Mouse (Mus musculus): ENCODE measurements around the gene Nos1.
A peak's percentile ranks its signal among the peaks of the same experiment; 100 is the strongest.

Nos1 gene

GRCm38 (mm10) chr5:117900921-117901705, 120.3 kb downstream of the Nos1 start:
- DNase-seq = no peak

DNA sequence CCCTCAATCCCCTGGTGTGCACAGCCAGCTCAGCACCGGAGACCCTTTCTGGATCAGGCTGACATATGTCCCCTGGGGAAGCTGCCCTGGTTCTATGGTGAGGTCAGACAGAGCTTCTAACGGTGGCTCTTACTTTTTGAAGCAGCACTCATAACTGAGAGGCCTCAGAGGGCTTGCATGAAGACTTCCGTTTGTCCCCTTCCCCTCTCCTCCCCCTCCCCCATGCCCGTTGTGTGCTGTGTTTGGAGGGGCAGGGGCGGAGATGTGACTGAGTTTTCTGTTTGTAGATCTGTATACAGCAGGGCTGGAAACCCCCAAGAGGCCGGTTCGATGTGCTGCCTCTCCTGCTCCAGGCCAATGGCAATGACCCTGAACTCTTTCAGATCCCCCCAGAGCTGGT, 122.7 kb downstream of the Nos1 start:
- no peak for DNase-seq

DNA sequence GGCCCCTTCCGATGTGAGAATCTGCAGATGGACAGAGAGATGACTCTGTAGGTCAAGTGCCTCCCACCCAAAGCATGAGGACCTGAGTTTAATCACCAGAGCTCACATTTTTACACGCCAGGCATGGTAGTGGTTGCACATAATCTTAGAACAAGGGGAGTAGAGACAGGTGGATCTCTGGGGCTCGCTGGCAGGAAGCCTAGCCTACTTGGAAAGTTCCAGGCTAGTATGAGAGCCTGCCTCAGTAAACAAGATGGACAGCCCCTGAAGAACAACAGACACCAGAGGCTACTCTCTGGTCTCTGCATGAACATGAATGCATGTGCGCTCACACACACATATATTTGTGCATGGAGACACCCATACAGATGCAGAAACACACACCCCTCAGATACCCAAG, 124.9 kb downstream of the Nos1 start:
- no peak for DNase-seq

DNA sequence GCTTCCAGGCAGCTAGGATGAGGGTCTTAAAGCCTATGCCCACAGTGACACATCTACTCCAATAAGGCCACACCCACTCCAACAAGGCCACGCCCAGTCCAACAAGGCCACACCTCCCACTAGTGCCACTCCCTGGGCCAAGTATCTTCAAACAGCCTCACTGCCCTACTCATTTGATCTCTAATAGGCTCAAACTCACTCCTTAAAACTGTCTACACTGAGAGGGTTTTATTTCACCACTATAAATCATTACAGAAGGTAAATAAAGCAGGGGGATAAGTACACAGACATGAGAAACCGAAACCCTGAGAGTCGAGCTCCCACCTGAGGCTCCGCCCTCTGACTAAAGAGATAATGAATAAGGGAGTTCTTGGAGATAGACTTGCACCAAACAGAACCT, 128.7 kb downstream of the Nos1 start:
- no peak for DNase-seq

- DNase-seq = no peak
These were observed 135.5 kb downstream of the Nos1 start for GRCm38 (mm10) chr5:117916349-117916748.

GRCm38 (mm10) chr5:117916906-117917305, 136.1 kb downstream of the Nos1 start:
- no peak for DNase-seq

DNA sequence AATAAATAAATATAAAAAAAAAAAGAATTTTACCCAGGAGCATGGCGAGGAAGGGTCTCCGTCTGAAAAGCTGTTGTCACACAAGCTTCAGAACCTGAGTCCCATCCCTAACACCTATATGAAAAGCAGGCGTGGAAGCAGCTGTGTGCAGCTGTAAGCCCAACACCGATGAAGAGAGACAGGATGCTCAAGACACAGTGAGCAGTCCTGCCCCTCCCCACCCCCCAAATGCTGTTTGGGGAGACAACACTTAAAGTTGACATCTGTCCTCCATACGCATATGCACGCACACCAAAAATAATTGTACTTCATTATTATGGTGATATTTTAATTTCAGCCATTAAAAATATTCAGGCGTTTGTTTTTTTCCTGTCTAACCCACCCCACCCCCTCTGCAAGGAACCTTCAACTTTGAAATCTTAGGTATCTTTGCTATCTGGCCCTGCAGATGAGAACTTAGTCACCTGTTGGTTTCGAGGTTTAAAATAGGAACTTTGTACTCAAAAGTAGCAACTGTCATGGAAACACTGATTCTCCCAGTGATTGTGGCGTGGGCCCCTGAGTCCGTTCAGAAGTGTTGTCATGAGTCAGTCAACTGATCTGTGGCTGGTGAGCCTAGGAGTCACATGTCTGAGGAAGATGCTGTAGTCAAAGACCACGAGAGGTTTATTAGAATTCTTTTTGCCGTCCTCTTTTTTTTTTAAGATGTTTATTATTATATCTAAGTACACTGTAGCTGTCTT, 141.1 kb downstream of the Nos1 start:
- no peak for DNase-seq

- no peak for DNase-seq
These were observed 142.9 kb downstream of the Nos1 start for GRCm38 (mm10) chr5:117923688-117924087.

GRCm38 (mm10) chr5:117928553-117928952, 147.7 kb downstream of the Nos1 start:
- no peak for DNase-seq

GRCm38 (mm10) chr5:117932222-117932621, 151.4 kb downstream of the Nos1 start:
- no peak for DNase-seq

DNA sequence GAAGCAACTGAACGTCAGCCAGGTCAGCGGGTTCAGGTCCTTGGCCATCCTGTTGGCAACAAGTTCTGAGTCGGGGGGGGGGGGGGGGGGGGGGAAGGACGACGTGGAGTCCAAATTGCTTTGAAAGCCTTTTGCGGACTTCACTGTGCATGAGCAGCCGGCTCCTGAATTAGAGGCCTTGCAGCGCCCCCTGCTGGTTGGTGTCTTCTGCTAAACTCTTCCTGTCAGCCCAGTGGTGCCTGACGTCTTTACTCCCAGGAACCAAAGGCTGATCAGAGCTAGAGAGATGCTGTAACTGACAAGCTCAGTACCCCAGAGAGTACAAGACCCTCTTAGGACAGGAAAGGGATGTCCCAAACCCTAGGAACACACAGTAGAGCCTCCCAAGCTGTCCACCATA, 152.0 kb downstream of the Nos1 start:
- DNase-seq = peak; percentile 78

- no peak for DNase-seq
These were observed 155.5 kb downstream of the Nos1 start for GRCm38 (mm10) chr5:117936346-117936745.

DNA sequence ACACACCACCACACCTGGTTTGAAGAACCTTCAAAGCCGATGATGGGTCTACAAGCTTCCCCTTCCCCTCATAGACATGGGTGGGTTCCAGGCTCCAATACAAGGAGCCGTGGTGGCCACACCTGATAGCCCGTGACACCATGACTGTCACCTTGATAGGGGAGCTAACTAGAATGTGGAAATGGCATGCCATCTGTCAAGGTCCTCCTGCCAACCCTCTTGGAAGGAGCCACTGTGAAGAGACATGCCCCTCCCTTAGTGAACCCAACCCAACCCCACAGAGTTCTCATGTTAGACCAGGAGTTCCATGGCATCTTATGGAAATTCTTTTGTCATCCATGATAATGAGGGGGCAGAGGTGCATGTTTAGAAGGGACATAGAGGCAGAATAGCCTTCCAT, 156.4 kb downstream of the Nos1 start:
- DNase-seq = no peak

DNA sequence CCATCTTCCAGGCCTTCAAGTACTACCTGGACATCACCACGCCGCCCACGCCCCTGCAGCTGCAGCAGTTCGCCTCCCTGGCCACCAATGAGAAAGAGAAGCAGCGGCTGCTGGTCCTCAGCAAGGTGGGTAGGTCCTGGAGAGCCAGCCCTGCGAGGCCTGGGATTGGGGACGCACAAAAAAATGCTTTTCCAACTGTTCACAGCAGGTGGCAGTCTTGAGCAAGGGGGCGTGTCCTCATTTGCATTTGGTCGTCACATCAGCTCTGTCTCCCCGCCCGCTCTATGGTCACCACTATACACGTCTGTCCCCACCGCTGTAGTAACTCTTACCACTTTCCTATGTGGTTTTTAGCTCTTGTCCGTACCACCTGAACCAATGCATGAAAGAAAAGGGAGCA, 157.3 kb downstream of the Nos1 start:
- peak; percentile 75 for DNase-seq

- DNase-seq = no peak
These were observed 158.6 kb downstream of the Nos1 start for GRCm38 (mm10) chr5:117939402-117939801.

GRCm38 (mm10) chr5:117941552-117941951, 160.7 kb downstream of the Nos1 start:
- DNase-seq = no peak

DNA sequence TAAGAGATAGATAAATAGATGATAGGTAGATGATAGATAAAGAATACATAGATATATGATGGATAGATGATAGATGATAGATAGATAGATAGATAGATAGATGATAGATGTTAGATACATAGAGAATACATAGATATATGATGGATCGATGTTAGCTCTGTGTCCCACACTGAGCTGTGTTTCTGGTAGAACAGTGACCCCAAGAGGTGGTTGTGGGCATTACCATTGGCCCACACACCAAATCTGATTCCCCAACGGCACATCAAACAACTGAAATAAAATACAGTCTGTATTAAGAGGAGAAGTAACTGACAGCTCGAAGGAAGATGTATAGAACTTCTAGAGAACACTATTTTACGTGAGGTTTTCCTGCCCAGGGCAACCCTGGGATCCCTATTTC, 165.8 kb downstream of the Nos1 start:
- peak; percentile 39 for DNase-seq

DNA sequence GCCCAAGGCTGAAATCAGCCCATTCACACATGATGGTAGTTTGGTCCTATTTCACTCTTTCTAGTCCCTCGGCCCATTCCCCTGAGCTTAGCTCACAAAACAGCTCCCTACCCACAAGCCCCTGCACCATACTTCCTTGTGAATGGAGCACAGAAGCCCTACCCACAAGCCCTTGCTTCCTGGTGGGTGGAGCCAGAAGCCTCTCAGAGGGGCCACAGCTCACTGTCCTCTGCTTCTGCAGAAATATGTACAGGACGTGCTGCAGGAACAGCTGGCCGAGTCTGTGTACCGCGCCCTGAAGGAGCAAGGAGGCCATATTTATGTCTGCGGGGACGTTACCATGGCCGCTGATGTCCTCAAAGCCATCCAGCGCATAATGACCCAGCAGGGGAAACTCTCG, 168.6 kb downstream of the Nos1 start:
- no peak for DNase-seq

- peak; percentile 40 for DNase-seq
These were observed 173.1 kb downstream of the Nos1 start for GRCm38 (mm10) chr5:117953893-117954292.

DNA sequence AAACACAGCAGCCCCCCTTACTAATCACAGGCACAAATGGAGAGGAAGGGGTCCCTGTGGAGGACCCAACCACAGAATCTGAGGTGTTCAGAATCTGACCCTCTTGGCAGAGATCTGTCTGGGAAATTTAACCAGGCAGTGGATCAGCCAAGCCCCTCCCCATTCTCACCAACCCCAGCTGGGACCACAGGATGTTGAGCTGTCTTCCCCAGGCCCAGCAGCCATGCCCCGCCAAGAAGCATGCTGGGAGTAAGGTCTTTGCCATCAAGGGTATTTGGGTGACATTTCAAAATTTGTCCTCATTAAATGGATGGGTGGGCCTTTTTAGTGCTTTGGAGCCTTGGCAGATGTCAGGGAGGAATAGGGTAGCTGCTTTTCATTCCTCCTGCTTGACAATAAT, 173.6 kb downstream of the Nos1 start:
- peak; percentile 23 for DNase-seq

DNA sequence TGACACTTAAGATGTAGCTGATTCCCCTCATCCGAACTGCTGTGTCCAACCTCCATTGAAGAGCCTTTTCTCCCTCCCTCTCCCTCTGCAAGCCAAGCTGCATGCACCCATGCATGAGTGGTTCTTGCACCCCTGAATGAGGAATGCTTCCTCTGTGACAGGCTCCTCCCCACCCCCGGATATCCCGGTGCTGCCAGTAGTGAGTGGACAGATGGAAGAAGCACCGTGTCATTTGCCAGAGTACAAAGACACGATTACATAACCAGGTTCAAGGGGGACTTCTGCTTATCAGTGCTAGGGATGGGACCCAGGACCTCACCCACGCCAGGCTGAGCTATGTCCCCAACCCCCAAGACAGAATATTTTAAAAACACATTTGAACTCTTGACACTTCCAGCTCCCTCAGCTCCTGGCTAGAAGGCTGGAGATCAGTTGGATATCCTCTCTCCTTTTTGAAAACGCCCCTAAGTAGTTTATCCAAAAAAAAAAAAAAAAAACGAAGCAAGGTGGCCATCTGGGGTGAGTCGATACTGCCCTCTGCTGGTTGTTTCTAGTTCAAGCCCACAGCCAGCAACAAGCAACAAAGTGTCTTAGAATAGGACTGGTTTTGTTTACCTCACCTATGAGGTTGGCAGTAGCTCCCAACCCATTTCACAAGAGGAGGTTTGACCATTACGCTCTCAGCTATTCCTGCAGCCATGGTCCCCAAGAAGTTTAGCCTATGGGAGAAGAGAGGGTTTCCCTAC, 175.0 kb downstream of the Nos1 start:
- peak; percentile 53 for DNase-seq

- no peak for DNase-seq
These were observed 183.9 kb downstream of the Nos1 start for GRCm38 (mm10) chr5:117964750-117965149.

GRCm38 (mm10) chr5:117966956-117967355, 186.1 kb downstream of the Nos1 start:
- DNase-seq = no peak

GRCm38 (mm10) chr5:117967659-117968069, 186.8 kb downstream of the Nos1 start:
- no peak for DNase-seq

All from thymus, postnatal 14 days (tissue).